Mouse (Mus musculus): Measurements from ENCODE around the gene Kif2c. TPM values are rescaled to one million over a fixed set of nuclear protein-coding genes. Genes with fewer than 3 reads are reported as not detected.

Gene Kif2c
- polyA plus RNA-seq, 1 experiment from 2014 or later, result 12.9 TPM

DNA sequence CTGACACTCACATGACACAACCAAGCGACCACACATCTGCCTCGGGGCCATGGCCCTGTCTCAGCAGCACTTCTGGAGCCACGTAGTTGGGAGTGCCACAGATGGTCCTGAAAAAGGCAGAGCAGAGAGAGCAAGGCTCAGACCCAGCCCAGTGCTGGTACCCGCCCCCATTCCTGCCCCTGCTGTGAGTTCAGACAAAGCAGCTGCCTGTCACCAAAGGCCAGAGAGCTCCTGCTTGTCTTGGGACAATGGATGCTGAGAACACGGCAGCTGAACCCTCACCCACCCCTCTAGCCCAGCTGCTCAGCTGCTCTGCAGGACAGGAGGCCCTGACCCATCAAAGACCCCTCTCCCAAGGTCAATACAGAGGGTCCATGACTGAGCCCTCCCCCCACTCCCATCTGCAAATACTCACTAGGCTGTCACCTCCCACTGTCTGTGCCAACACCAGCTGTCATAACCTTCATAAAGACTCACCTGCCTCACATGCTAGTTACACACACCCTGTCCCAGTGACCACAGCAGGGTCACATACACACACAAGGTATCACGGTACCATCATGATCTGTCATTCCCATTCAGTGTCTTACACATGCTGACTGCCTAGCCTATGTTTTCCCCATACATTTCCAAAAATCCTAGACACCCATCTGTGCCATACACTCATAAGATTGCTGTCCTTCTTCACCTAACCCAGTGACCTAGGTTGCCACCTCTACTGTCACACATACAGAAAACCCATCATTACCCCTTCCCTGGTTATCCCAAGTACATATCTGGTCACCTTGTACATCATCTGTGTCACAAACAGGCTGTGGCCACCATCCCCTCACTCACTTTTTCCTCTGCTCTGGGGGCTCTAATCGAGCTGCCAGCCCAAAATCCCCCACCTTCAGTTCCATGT lies 50.3 kb downstream of the Kif2c start:
- no peaks in the 10 kb centered on the region for H3K9me3 ChIP-seq
- WGBS, result 6% methylated on average over 7 of the region's 7 CpGs
- peak overlapping the region; percentile 91 for H3K4me3 ChIP-seq
- peaks cover 26% of the 10 kb centered on the region for H3K36me3 ChIP-seq
- peaks cover 36% of the 10 kb centered on the region for H3K4me1 ChIP-seq (replicated peaks)
- H3K27me3 ChIP-seq, result no peaks in the 10 kb centered on the region
- H3K4me2 ChIP-seq, result peak overlapping the region; percentile 81
- peak overlapping the region; percentile 84 for H3K27ac ChIP-seq (replicated peaks)
- H3K9ac ChIP-seq, result peak overlapping the region; percentile 81
- no peak for ATAC-seq (ENCODE audit: low FRiP score, low read depth)

DNA sequence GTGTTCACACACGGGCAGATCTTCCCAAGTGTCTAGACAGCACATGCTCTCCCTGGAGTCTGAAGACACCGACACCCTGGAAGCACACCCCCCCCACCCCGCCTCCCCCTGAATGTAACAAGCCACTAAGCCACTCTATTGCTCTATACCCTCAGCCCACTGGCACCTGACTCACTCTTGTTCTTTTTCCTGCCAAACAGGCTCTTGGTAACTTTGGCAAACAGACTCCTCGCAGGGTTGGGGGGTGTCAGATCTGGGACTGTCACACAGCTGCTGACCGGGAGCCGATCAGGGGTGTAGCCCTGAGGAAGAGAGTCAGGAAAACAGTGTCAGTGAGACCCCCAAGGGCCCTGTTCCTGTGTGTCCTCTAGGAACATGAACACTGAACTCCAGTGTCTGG lies 51.2 kb downstream of the Kif2c start:
- H3K9me3 ChIP-seq, result no peaks in the 10 kb centered on the region
- peak overlapping the region; percentile 81; the same call in 1 of the 2 replicates for H3K4me2 ChIP-seq
- H3K4me3 ChIP-seq, result peak overlapping the region; percentile 91; the same call in 1 of the 2 replicates
- ATAC-seq (ENCODE audit: low FRiP score, low read depth), result no peak
- peaks cover 26% of the 10 kb centered on the region for H3K36me3 ChIP-seq
- no peaks in the 10 kb centered on the region for H3K27me3 ChIP-seq
- H3K27ac ChIP-seq (replicated peaks), result no peak overlapping the region
- 36% methylated on average over 6 of the region's 6 CpGs for WGBS
- no peak overlapping the region for H3K9ac ChIP-seq
- H3K4me1 ChIP-seq (replicated peaks), result peaks cover 36% of the 10 kb centered on the region

DNA sequence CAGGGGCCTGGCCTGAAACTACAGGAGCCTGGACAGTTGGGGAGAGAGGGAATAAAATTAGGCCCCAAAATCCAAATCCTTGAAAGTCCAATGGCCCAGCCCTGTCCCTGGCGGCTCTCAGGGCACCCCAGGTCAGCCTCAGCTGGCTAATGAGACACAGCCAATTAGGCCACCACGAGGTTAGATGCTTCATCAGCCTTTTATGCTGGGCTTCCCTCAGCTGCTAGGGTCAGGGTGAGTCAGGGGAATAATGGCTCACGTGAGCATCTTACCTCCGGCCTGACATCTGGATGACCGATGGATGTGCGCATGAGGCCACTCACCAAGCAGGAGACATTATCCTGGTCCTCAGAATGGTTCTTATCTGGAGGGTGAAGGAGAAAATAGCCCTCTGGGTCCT lies 51.6 kb downstream of the Kif2c start:
- ATAC-seq (ENCODE audit: low FRiP score, low read depth), result no peak
- Histone ChIP-seq H3K9me3 (no peaks in the 10 kb centered on the region), H3K36me3 (peaks cover 26% of the 10 kb centered on the region), H3K27me3 (no peaks in the 10 kb centered on the region), H3K27ac (replicated peaks) (no peak overlapping the region), H3K9ac (no peak overlapping the region), H3K4me1 (replicated peaks) (peaks cover 39% of the 10 kb centered on the region), H3K4me2 (no peak overlapping the region), H3K4me3 (no peak overlapping the region)
- 35% methylated on average over 6 of the region's 6 CpGs for WGBS

DNA sequence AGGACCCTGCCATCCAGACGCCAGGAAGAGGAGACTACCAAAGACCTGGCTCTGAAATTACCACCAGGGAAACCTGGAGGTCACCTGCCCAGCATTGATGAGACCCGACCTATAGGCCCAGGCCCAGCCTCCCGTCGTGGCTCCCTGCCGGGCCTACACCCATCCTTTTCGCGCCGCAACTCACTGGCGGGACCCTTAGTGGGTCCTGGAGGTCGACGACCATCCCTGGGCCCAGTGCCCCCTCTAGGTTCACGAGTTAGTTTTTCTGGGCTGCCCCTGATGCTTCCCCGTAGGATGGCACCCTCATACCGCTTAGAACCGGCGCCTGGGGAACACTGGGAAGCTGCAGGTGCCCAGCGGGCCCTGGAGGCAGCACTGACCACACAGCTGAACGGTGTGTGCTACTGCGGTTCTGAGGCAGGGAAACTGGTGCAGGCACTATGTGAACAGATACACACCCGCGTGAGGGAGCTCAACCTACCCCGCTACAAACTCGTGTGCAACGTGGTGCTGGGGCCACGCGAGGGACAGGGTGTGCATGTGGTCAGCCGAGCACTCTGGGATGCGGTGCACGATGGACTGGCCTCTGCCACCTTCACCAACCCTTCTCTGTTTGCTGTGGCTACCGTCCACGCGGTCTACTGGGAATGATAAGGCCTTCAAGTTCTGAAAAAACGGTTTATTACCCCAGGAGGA lies 54.3 kb downstream of the Kif2c start:
- ATAC-seq (ENCODE audit: low FRiP score, low read depth), result no peak
- no peak overlapping the region for H3K4me2 ChIP-seq
- H3K9ac ChIP-seq, result no peak overlapping the region
- peaks cover 45% of the 10 kb centered on the region for H3K4me1 ChIP-seq (replicated peaks)
- no peaks in the 10 kb centered on the region for H3K27me3 ChIP-seq
- H3K36me3 ChIP-seq, result peaks cover 26% of the 10 kb centered on the region
- H3K27ac ChIP-seq (replicated peaks), result no peak overlapping the region
- 91% methylated on average over 33 of the region's 33 CpGs for WGBS
- H3K9me3 ChIP-seq, result no peaks in the 10 kb centered on the region
- H3K4me3 ChIP-seq, result no peak overlapping the region

DNA sequence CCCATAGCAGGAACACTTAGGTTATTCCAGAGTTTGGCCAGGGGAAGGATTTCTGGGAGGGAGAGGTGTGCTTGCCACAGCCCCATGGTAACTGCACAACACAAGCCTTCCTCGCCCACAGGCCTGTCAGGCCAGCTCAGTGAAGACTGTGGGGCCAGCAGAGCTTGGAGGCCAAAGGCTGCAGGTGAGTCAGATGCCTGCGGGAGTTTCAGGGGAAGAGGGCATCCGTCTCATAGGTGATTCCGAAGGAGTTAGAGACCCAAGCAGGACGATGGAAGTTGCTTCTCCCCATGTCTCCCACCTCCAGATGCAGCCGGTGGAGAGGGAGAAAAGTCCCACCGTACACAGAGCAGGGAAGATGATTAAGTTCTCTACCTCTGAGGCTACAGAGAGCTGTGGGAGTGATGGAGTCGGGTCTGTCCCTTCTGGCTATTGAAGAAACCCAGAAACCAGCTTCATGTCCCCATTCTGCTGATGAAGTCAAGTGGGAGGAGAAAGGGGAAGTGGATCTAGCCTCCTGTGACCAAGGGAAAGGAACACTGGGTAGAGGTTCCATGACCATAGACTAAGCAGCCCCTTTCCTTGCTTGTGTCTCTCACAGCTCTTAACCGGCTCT lies 55.7 kb downstream of the Kif2c start, which contains the start of gene Tctex1d4:
TSS of gene Tctex1d4 (plus strand) at position 120 of the 616 bp plus-strand sequence.
- peaks cover 31% of the 10 kb centered on the region for H3K4me1 ChIP-seq (replicated peaks)
- no peak within 1 kb of the TSS for H3K4me2 ChIP-seq
- no peak within 1 kb of the TSS for H3K4me3 ChIP-seq
- no peak for ATAC-seq (ENCODE audit: low FRiP score, low read depth)
- no peak within 1 kb of the TSS for H3K9ac ChIP-seq
- 83% methylated on average over 9 of the region's 9 CpGs for WGBS
- H3K9me3 ChIP-seq, result no peaks in the 10 kb centered on the region
- no peaks in the 10 kb centered on the region for H3K27me3 ChIP-seq
- H3K36me3 ChIP-seq, result peaks cover 26% of the 10 kb centered on the region
- peak within 1 kb of the TSS; percentile 71 for H3K27ac ChIP-seq (replicated peaks)

DNA sequence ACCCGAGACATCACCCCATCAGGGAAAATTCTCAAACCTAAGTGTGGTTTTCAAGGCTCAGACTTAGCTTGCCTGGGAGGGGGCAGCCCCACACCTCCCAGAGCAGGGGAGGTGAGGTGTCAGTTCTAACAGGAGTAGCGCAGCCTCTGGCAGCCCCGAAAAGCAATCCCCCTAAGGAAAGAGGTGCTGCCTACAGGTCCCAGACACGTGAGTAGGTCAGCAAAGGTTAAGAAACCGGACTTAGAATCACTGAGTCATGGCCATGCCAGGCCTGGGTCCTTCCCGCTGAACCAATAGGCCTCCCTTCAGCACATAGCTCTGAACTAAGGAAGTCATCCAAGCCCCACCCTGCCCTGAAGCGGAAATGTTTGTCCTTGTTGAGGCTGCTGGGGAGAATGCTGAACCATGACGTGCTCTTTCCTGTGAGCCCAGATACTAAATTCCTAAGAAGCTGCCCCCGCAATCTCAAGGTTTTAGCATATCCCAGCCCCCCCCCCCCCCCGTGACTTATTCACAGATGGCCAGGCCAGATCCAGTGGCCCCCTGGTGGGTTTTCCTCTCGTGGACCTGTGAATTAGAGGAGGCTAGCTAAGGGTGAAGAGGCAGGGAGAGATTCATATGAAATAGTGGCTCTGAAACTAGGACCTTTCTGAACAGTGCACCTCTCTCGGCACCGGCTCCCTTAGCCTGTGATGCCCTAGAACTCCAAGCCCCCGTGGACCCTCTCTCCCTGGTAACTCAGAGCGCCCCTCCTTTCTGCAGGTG lies 56.3 kb downstream of the Kif2c start:
- 50% methylated on average over 15 of the region's 15 CpGs for WGBS
- no peak overlapping the region for H3K9ac ChIP-seq
- H3K9me3 ChIP-seq, result no peaks in the 10 kb centered on the region
- H3K4me3 ChIP-seq, result no peak overlapping the region
- no peaks in the 10 kb centered on the region for H3K27me3 ChIP-seq
- no peak for ATAC-seq (ENCODE audit: low FRiP score, low read depth)
- peaks cover 26% of the 10 kb centered on the region for H3K36me3 ChIP-seq
- H3K4me2 ChIP-seq, result no peak overlapping the region
- H3K4me1 ChIP-seq (replicated peaks), result peaks cover 29% of the 10 kb centered on the region
- peak overlapping the region; percentile 71 for H3K27ac ChIP-seq (replicated peaks)

DNA sequence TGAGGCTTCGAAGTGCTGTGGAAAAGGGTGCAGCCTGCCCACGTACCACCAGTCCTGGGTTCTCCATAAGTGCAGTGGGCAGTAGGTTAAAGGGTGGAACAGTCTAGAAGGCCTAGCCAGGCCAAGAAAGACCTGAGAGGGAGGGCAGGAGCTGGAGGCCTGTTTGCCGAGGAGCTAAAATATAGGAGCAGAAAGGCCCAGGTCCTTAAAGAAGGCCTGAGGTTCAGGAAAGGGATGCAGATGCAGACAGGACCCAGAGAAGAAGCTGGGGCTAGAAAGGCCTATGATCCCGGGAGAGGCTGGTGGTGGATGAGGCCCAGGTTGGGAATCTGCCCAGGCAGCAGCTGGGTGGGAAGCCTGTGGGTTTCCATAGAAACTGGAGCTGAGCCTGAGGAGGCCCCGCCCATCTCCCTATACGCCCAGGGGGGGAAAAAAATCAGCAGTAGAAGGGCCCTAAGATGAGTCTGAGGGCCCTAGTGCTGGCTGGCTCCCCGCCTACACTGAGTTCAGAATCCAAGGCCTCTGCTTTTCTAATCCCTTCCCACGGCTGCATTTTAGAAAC lies 57.0 kb downstream of the Kif2c start, which contains the start of gene Btbd19:
TSS of gene Btbd19 (minus strand) at position 378 of the 562 bp plus-strand sequence.
- Histone ChIP-seq H3K4me1 (replicated peaks) (peaks cover 27% of the 10 kb centered on the region), H3K27me3 (no peaks in the 10 kb centered on the region), H3K9me3 (no peaks in the 10 kb centered on the region), H3K9ac (peak within 1 kb of the TSS; percentile 35; the same call in 1 of the 2 replicates), H3K4me3 (no peak within 1 kb of the TSS), H3K36me3 (peaks cover 20% of the 10 kb centered on the region), H3K27ac (replicated peaks) (peak within 1 kb of the TSS; percentile 71), H3K4me2 (0 out of 2 replicates have a peak within 1 kb of the TSS, but pooled peaks have one; percentile 7)
- 0 out of 2 replicates have a peak, but pooled peaks have one; percentile 16 for ATAC-seq (ENCODE audit: low FRiP score, low read depth)
- WGBS, result 33% methylated on average over 8 of the region's 8 CpGs

DNA sequence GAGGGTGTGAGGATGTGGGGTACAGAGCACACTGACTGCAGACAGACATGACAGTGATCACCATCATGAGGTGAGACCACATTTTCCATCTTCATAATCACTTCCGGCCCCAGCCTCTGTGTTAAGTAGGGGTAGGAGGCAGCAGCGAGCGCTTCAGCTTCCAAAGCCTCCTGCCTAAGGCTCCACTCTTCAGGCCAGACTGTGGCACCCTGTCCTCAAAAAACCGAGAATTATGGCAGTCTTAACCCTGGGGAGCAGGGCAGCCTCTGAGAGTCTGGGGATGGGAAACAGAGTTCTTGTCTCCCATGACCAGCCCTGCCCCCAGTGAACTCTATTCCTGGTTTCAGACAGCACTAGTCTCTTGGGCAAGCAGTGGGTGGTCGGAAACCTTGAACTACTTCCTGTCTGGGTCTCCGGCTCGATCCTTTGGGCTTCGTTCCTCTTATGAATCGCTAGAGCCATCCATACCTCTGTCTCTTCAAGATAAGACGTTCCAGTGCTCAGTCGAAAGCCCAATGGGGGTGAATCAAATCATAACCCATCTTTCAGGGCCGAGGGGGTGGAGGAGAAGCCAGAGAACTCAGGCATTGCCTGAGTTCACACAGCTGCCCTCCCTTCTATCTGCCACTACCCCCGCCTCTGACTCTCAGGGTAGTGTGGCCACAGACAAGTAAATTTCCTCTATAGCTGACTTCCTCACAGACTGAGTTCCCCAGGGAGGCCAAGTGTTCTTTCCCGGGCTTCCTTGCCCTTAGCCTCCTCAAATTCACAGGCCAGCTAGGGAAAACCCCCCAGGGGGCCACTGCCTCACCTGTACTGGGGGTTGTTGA lies 57.7 kb downstream of the Kif2c start:
- H3K27me3 ChIP-seq, result no peaks in the 10 kb centered on the region
- peaks cover 29% of the 10 kb centered on the region for H3K4me1 ChIP-seq (replicated peaks)
- H3K27ac ChIP-seq (replicated peaks), result peak overlapping the region; percentile 71
- H3K36me3 ChIP-seq, result peaks cover 15% of the 10 kb centered on the region
- H3K4me2 ChIP-seq, result 0 out of 2 replicates have a peak overlapping the region, but pooled peaks have one; percentile 7
- peak overlapping the region; percentile 35; the same call in 1 of the 2 replicates for H3K9ac ChIP-seq
- H3K9me3 ChIP-seq, result no peaks in the 10 kb centered on the region
- WGBS, result 71% methylated on average over 14 of the region's 14 CpGs
- H3K4me3 ChIP-seq, result no peak overlapping the region
- no peak for ATAC-seq (ENCODE audit: low FRiP score, low read depth)

DNA sequence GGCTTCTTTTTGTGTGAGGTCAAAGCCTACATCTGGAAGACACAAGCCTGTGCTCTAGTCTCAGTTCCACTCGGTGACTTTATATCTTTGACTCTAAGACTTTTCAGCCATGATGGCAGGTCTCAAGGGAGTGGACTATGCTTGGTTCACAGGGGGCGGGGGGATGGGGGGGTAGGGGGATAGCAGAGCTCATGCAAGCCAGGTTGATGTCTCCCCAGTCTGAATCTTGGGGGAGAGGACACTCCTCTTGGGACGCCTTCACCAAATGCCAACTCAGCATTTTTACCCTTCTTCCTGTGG lies 58.3 kb downstream of the Kif2c start:
- H3K4me1 ChIP-seq (replicated peaks), result peaks cover 32% of the 10 kb centered on the region
- no peak overlapping the region for H3K27ac ChIP-seq (replicated peaks)
- no peaks in the 10 kb centered on the region for H3K27me3 ChIP-seq
- no peak overlapping the region for H3K9ac ChIP-seq
- no peaks in the 10 kb centered on the region for H3K9me3 ChIP-seq
- H3K4me2 ChIP-seq, result no peak overlapping the region
- peaks cover 14% of the 10 kb centered on the region for H3K36me3 ChIP-seq
- H3K4me3 ChIP-seq, result no peak overlapping the region
- no peak for ATAC-seq (ENCODE audit: low FRiP score, low read depth)
- 94% methylated on average over 3 of the region's 3 CpGs for WGBS

DNA sequence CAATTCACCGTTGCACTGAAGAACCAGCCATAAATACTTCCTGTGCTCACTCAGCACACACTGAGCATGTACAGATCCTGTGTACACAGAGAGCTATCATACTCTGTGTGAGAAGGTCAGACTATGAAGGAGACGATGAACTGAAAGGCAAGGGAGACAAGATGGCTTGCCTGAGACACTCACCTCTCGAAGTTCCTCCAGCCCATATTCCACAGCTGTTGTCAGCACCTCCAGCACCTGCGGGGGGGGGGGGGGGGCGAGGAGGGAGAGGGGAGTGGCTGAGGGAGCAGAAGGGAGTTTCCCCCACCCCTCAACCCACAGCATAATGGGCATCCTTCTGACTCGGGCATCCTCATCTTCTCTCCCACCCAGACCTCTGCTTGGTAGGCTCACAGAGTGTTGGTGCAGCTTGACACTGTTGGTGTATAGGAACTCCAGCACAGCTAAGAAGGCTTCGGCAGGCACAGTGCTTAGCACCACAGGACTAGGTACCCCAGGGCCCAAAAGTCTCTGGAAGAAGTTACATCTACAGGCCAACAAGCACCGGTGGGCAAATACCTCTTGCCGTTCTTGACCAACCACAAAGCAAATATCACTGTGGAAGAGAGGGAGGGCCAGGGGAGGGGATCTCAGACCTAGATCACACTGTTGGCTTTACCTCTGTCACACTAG lies 58.8 kb downstream of the Kif2c start:
- no peaks in the 10 kb centered on the region for H3K27me3 ChIP-seq
- ATAC-seq (ENCODE audit: low FRiP score, low read depth), result no peak
- H3K4me2 ChIP-seq, result no peak overlapping the region
- H3K27ac ChIP-seq (replicated peaks), result no peak overlapping the region
- no peak overlapping the region for H3K9ac ChIP-seq
- 89% methylated on average over 7 of the region's 9 CpGs for WGBS
- peaks cover 10% of the 10 kb centered on the region for H3K36me3 ChIP-seq
- H3K4me1 ChIP-seq (replicated peaks), result peaks cover 32% of the 10 kb centered on the region
- no peaks in the 10 kb centered on the region for H3K9me3 ChIP-seq
- H3K4me3 ChIP-seq, result no peak overlapping the region

Measured in hindbrain, embryonic 15.5 days (tissue).